Mouse (Mus musculus): ENCODE data around the gene Galnt10. TPM values are rescaled to one million over a fixed set of nuclear protein-coding genes. Genes with fewer than 3 reads are reported as not detected.

Galnt10 gene
- polyA plus RNA-seq, 1 experiment from 2014 or later = 18.6 TPM

- peaks cover 9% of the 10 kb centered on the region for H3K4me1 ChIP-seq
- DNase-seq (ENCODE audit: extremely low spot score, low spot score) = no peak
- H3K27me3 ChIP-seq (ENCODE audit: poor library complexity, severe bottlenecking) = no peaks in the 10 kb centered on the region
- no peak overlapping the region for H3K4me3 ChIP-seq
- 76% methylated on average over 9 of the region's 9 CpGs for WGBS
- H3K36me3 ChIP-seq (replicated peaks) = peaks cover 11% of the 10 kb centered on the region; the same call in 1 of the 2 replicates
- H3K27ac ChIP-seq = peak overlapping the region; percentile 41; the same call in 1 of the 2 replicates
- H3K9me3 ChIP-seq = no peaks in the 10 kb centered on the region
Measured at GRCm38 (mm10) chr11:57727303-57727969, 82.2 kb downstream of the Galnt10 start.

GRCm38 (mm10) chr11:57732410-57733281 lies 87.4 kb downstream of the Galnt10 start:
- peaks cover 9% of the 10 kb centered on the region; the same call in 1 of the 2 replicates for H3K36me3 ChIP-seq (replicated peaks)
- no peaks in the 10 kb centered on the region for H3K27me3 ChIP-seq (ENCODE audit: poor library complexity, severe bottlenecking)
- H3K4me3 ChIP-seq = no peak overlapping the region
- no peaks in the 10 kb centered on the region for H3K9me3 ChIP-seq
- H3K4me1 ChIP-seq = peaks cover 3% of the 10 kb centered on the region
- H3K27ac ChIP-seq = no peak overlapping the region
- no peak for DNase-seq (ENCODE audit: extremely low spot score, low spot score)
- 85% methylated on average over 10 of the region's 10 CpGs for WGBS

GRCm38 (mm10) chr11:57747294-57748080 lies 102.2 kb downstream of the Galnt10 start:
- no peaks in the 10 kb centered on the region for H3K9me3 ChIP-seq
- 89% methylated on average over 19 of the region's 19 CpGs for WGBS
- peaks cover 26% of the 10 kb centered on the region for H3K4me1 ChIP-seq
- no peaks in the 10 kb centered on the region for H3K36me3 ChIP-seq (replicated peaks)
- no peak overlapping the region for H3K4me3 ChIP-seq
- no peak overlapping the region for H3K27ac ChIP-seq
- DNase-seq (ENCODE audit: extremely low spot score, low spot score) = no peak
- no peaks in the 10 kb centered on the region for H3K27me3 ChIP-seq (ENCODE audit: poor library complexity, severe bottlenecking)

- Histone ChIP-seq H3K36me3 (replicated peaks) (no peaks in the 10 kb centered on the region), H3K4me3 (no peak overlapping the region), H3K27me3 (ENCODE audit: poor library complexity, severe bottlenecking) (no peaks in the 10 kb centered on the region; the same call in 1 of the 2 replicates), H3K4me1 (peaks cover 32% of the 10 kb centered on the region), H3K9me3 (no peaks in the 10 kb centered on the region), H3K27ac (no peak overlapping the region)
- no peak for DNase-seq (ENCODE audit: extremely low spot score, low spot score)
- 89% methylated on average over 14 of the region's 14 CpGs for WGBS
Measured at GRCm38 (mm10) chr11:57753538-57754203, 108.4 kb downstream of the Galnt10 start.

- peaks cover 11% of the 10 kb centered on the region for H3K36me3 ChIP-seq (replicated peaks)
- WGBS = 87% methylated on average over 9 of the region's 9 CpGs
- no peak overlapping the region for H3K4me3 ChIP-seq
- H3K27ac ChIP-seq = no peak overlapping the region
- H3K27me3 ChIP-seq (ENCODE audit: poor library complexity, severe bottlenecking) = no peaks in the 10 kb centered on the region; the same call in 1 of the 2 replicates
- peaks cover 12% of the 10 kb centered on the region; the same call in 1 of the 2 replicates for H3K9me3 ChIP-seq
- no peak for DNase-seq (ENCODE audit: extremely low spot score, low spot score)
- H3K4me1 ChIP-seq = peaks cover 20% of the 10 kb centered on the region
Measured at GRCm38 (mm10) chr11:57758621-57759020, 113.4 kb downstream of the Galnt10 start.

GRCm38 (mm10) chr11:57760509-57761058 lies 115.3 kb downstream of the Galnt10 start:
- peaks cover 12% of the 10 kb centered on the region; the same call in 1 of the 2 replicates for H3K9me3 ChIP-seq
- DNase-seq (ENCODE audit: extremely low spot score, low spot score) = peak; percentile 38
- H3K27ac ChIP-seq = peak overlapping the region; percentile 44; the same call in 1 of the 2 replicates
- peaks cover 12% of the 10 kb centered on the region for H3K27me3 ChIP-seq (ENCODE audit: poor library complexity, severe bottlenecking)
- H3K4me3 ChIP-seq = peak overlapping the region; percentile 31
- whole genome bisulfite sequencing = 20% methylated on average over 14 of the region's 14 CpGs
- H3K36me3 ChIP-seq (replicated peaks) = peaks cover 13% of the 10 kb centered on the region
- peaks cover 22% of the 10 kb centered on the region for H3K4me1 ChIP-seq

- no peak for DNase-seq (ENCODE audit: extremely low spot score, low spot score)
- H3K27me3 ChIP-seq (ENCODE audit: poor library complexity, severe bottlenecking) = peaks cover 20% of the 10 kb centered on the region
- H3K36me3 ChIP-seq (replicated peaks) = peaks cover 18% of the 10 kb centered on the region
- WGBS = 94% methylated on average over 4 of the region's 4 CpGs
- peaks cover 12% of the 10 kb centered on the region; the same call in 1 of the 2 replicates for H3K9me3 ChIP-seq
- H3K27ac ChIP-seq = no peak overlapping the region
- peaks cover 27% of the 10 kb centered on the region for H3K4me1 ChIP-seq
- no peak overlapping the region for H3K4me3 ChIP-seq
Measured at GRCm38 (mm10) chr11:57761347-57761746, 116.1 kb downstream of the Galnt10 start.

- Histone ChIP-seq H3K27ac (no peak overlapping the region), H3K36me3 (replicated peaks) (peaks cover 24% of the 10 kb centered on the region), H3K27me3 (ENCODE audit: poor library complexity, severe bottlenecking) (peaks cover 48% of the 10 kb centered on the region), H3K4me3 (no peak overlapping the region), H3K9me3 (peaks cover 12% of the 10 kb centered on the region; the same call in 1 of the 2 replicates), H3K4me1 (peaks cover 50% of the 10 kb centered on the region)
- DNase-seq (ENCODE audit: extremely low spot score, low spot score) = no peak
- 84% methylated on average over 3 of the region's 3 CpGs for whole genome bisulfite sequencing
Measured at GRCm38 (mm10) chr11:57764124-57764523, 118.9 kb downstream of the Galnt10 start.

GRCm38 (mm10) chr11:57766617-57767016 lies 121.4 kb downstream of the Galnt10 start:
- DNase-seq (ENCODE audit: extremely low spot score, low spot score) = no peak
- Histone ChIP-seq H3K36me3 (replicated peaks) (peaks cover 34% of the 10 kb centered on the region), H3K9me3 (peaks cover 12% of the 10 kb centered on the region; the same call in 1 of the 2 replicates), H3K27me3 (ENCODE audit: poor library complexity, severe bottlenecking) (peaks cover 73% of the 10 kb centered on the region), H3K27ac (no peak overlapping the region), H3K4me3 (no peak overlapping the region), H3K4me1 (peaks cover 34% of the 10 kb centered on the region)
- WGBS = 63% methylated on average over 12 of the region's 12 CpGs

GRCm38 (mm10) chr11:57767171-57767570 lies 121.9 kb downstream of the Galnt10 start:
- peaks cover 11% of the 10 kb centered on the region; the same call in 1 of the 2 replicates for H3K9me3 ChIP-seq
- 45% methylated on average over 6 of the region's 6 CpGs for WGBS
- H3K36me3 ChIP-seq (replicated peaks) = peaks cover 38% of the 10 kb centered on the region
- H3K27ac ChIP-seq = no peak overlapping the region; the same call in 1 of the 2 replicates
- no peak overlapping the region for H3K4me3 ChIP-seq
- no peak for DNase-seq (ENCODE audit: extremely low spot score, low spot score)
- H3K27me3 ChIP-seq (ENCODE audit: poor library complexity, severe bottlenecking) = peaks cover 78% of the 10 kb centered on the region
- H3K4me1 ChIP-seq = peaks cover 34% of the 10 kb centered on the region

GRCm38 (mm10) chr11:57770776-57771175 lies 125.5 kb downstream of the Galnt10 start:
- 92% methylated on average over 5 of the region's 5 CpGs for WGBS
- H3K27ac ChIP-seq = no peak overlapping the region
- peaks cover 28% of the 10 kb centered on the region; the same call in 1 of the 2 replicates for H3K36me3 ChIP-seq (replicated peaks)
- no peak overlapping the region for H3K4me3 ChIP-seq
- H3K27me3 ChIP-seq (ENCODE audit: poor library complexity, severe bottlenecking) = peaks cover 98% of the 10 kb centered on the region
- no peak for DNase-seq (ENCODE audit: extremely low spot score, low spot score)
- H3K9me3 ChIP-seq = no peaks in the 10 kb centered on the region
- H3K4me1 ChIP-seq = peaks cover 60% of the 10 kb centered on the region
